Mouse (Mus musculus): ENCODE results near the gene Nf2.

The Nf2 gene

GRCm38 (mm10) chr11:4849258-4849943, at the start of gene Nf2:
TSS of gene Nf2 (minus strand) at chr11:4849536.
- DNase-seq (ENCODE audit: low spot score in 2 of 2), result peak; percentile 98 to 99

- peak; percentile 72 to 83 for DNase-seq (ENCODE audit: low spot score in 2 of 2)
Measured at GRCm38 (mm10) chr11:4894848-4895816, 45.8 kb upstream of the Nf2 start, which contains the start of gene Thoc5. TSS of gene Thoc5 (plus strand) at chr11:4895320.

GRCm38 (mm10) chr11:4886987-4887386, 37.7 kb upstream of the Nf2 start:
- DNase-seq (ENCODE audit: low spot score in 2 of 2), result no peak

GRCm38 (mm10) chr11:4885385-4885903, 36.1 kb upstream of the Nf2 start:
- DNase-seq (ENCODE audit: low spot score in 2 of 2), result no peak

GRCm38 (mm10) chr11:4882892-4883627, 33.7 kb upstream of the Nf2 start:
- DNase-seq (ENCODE audit: low spot score in 2 of 2), result no peak

- DNase-seq (ENCODE audit: low spot score in 2 of 2), result no peak
Measured at GRCm38 (mm10) chr11:4881087-4881486, 31.8 kb upstream of the Nf2 start.

- DNase-seq (ENCODE audit: low spot score in 2 of 2), result no peak
Measured at GRCm38 (mm10) chr11:4874551-4874950, 25.2 kb upstream of the Nf2 start.

GRCm38 (mm10) chr11:4873755-4874475, 24.6 kb upstream of the Nf2 start, which contains the start of gene Nipsnap1:
TSS of gene Nipsnap1 (plus strand) at chr11:4873951.
- DNase-seq (ENCODE audit: low spot score in 2 of 2), result peak; percentile 67 to 78

GRCm38 (mm10) chr11:4865645-4866251, 16.4 kb upstream of the Nf2 start:
- DNase-seq (ENCODE audit: low spot score in 2 of 2), result peak in 1 of 2 experiments; percentile 26

- no peak for DNase-seq (ENCODE audit: low spot score in 2 of 2)
Measured at GRCm38 (mm10) chr11:4862730-4863129, 13.4 kb upstream of the Nf2 start.

GRCm38 (mm10) chr11:4861816-4862604, 12.7 kb upstream of the Nf2 start:
- no peak for DNase-seq (ENCODE audit: low spot score in 2 of 2)

GRCm38 (mm10) chr11:4860986-4861385, 11.7 kb upstream of the Nf2 start:
- DNase-seq (ENCODE audit: low spot score in 2 of 2), result no peak

GRCm38 (mm10) chr11:4858416-4858815, 9.1 kb upstream of the Nf2 start:
- no peak for DNase-seq (ENCODE audit: low spot score in 2 of 2)

GRCm38 (mm10) chr11:4854181-4854580, 4.8 kb upstream of the Nf2 start:
- no peak for DNase-seq (ENCODE audit: low spot score in 2 of 2)

GRCm38 (mm10) chr11:4853021-4853420, 3.7 kb upstream of the Nf2 start:
- DNase-seq (ENCODE audit: low spot score in 2 of 2), result no peak

- no peak for DNase-seq (ENCODE audit: low spot score in 2 of 2)
Measured at GRCm38 (mm10) chr11:4850404-4850803, 1.1 kb upstream of the Nf2 start.

- peak; percentile 11 to 19 for DNase-seq (ENCODE audit: low spot score in 2 of 2)
Measured at GRCm38 (mm10) chr11:4848483-4849248, 670 bp downstream of the Nf2 start.

GRCm38 (mm10) chr11:4840942-4841526, 8.3 kb downstream of the Nf2 start:
- DNase-seq (ENCODE audit: low spot score in 2 of 2), result no peak

- DNase-seq (ENCODE audit: low spot score in 2 of 2), result no peak
Measured at GRCm38 (mm10) chr11:4838235-4838634, 11.1 kb downstream of the Nf2 start.

Data from right cerebral cortex, postnatal 36 days (tissue).